Mouse (Mus musculus) thymus, adult 2 months (tissue): ENCODE data around the gene Kdelr2. TPM values are rescaled to one million over a fixed set of nuclear protein-coding genes. Genes with fewer than 3 reads are reported as not detected.
A peak's percentile ranks its signal among the peaks of the same experiment; 100 is the strongest.

Experiments
- DNase-seq: peaks from one replicate; pipeline ENCODE4 v3.0.0; 2021
- H3K27ac ChIP-seq: fragments of 200-500 bp; 2 replicates; pipeline ENCODE4 v1.5.1; 2012; ENCODE audit warnings: low read length, control low read depth; ENCODE audit not compliant: control insufficient read depth, insufficient read depth
- H3K27me3 ChIP-seq: fragments of 200-500 bp; 2 replicates; pipeline ENCODE4 v1.6.1; 2012; ENCODE audit warnings: mild to moderate bottlenecking, low read length, moderate library complexity, mixed read lengths; ENCODE audit not compliant: control insufficient read depth, insufficient read depth
- H3K36me3 ChIP-seq: fragments of 200-500 bp; 2 replicates; pipeline ENCODE4 v1.6.1; 2012; ENCODE audit warnings: mild to moderate bottlenecking, low read length, moderate library complexity; ENCODE audit not compliant: control insufficient read depth, insufficient read depth
- H3K4me1 ChIP-seq: fragments of 200-500 bp; replicated peaks from 2 replicates; pipeline ENCODE4 v1.6.1; 2012; ENCODE audit warnings: low read length; ENCODE audit not compliant: control insufficient read depth, insufficient read depth
- H3K4me3 ChIP-seq: fragments of 200-500 bp; 2 replicates; pipeline ENCODE4 v1.5.1; 2012; ENCODE audit warnings: mild to moderate bottlenecking, low read length, control low read depth, moderate library complexity; ENCODE audit not compliant: control insufficient read depth, insufficient read depth
- CTCF ChIP-seq: fragments of 200-500 bp; IDR thresholded peaks from 2 replicates; pipeline ENCODE4 v1.5.1; 2012; ENCODE audit warnings: mild to moderate bottlenecking, control low read depth, low read length, moderate library complexity, borderline replicate concordance; ENCODE audit not compliant: control insufficient read depth, poor library complexity, insufficient read depth; ENCODE audit errors: extremely low read depth
- POLR2A ChIP-seq: fragments of 200-500 bp; IDR thresholded peaks from 2 replicates; pipeline ENCODE4 v1.6.1; 2012; ENCODE audit warnings: mild to moderate bottlenecking, low read length, control low read depth, moderate library complexity; ENCODE audit not compliant: control insufficient read depth, poor library complexity, insufficient read depth; ENCODE audit errors: extremely low read depth
- WGBS: fragments of 180-500 bp; shearing (Covaris S2); methylation state at CpG from one replicate; pipeline ENCODE4 v1.1.7; 2018; 5-methylcytosine and 5-hydroxymethylcytosine counted together
- polyA plus RNA-seq: library from polyadenylated mRNA; depleted of rRNA; stranded (reverse); fragments of >200 nt; gene quantifications from 2 replicates; pipeline ENCODE4 v1.2.3, GENCODE M21; 2012

Kdelr2 gene
- polyA plus RNA-seq, 1 experiment = 61.6 TPM

- TF ChIP-seq CTCF (no peak), POLR2A (no peak)
- WGBS = 89% methylated on average over 11 of the region's 11 CpGs
- no peak for DNase-seq
- no peaks in the 10 kb centered on the region for H3K36me3 ChIP-seq
- no peak overlapping the region for H3K4me3 ChIP-seq
- H3K4me1 ChIP-seq = peaks cover 3% of the 10 kb centered on the region; the same call in 1 of the 2 replicates
- H3K27ac ChIP-seq = no peak overlapping the region
- no peaks in the 10 kb centered on the region for H3K27me3 ChIP-seq
Observed at GRCm38 (mm10) chr5:143463671-143464070, 60.0 kb downstream of the Kdelr2 start.

DNA sequence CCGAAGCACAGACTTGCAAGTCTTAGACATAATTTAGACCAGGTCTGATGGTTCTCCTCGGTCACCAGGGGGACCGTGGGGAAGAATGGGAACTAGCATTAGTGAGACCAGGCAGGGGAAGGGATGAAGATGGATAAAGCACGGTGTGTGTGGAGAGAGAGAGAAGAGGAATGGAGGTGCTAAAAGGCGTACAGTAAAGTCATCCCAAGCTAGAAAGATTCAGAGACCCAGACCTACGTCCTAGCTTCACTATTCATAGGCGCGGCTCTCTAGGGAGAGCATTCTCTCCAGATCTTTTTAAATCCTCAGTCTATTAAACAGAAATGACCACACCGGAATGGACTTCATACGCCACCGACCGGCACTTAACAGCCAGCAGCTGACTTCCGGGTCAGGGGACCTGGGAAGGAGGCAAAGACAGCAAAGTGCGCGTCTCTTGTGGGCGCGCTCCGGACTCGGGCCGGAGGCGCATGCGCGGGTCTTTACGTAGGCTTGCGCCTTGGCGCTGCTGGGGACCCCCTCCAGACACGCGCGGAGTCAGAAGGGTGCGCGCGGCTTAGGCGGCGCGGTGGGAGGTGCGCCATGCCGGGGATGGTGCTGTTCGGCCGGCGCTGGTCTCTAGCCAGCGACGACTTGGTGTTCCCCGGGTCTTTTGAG is 60.6 kb downstream of the Kdelr2 start, which contains the start of gene Daglb:
Daglb (plus strand) TSS at position 485 of the 657 bp plus-strand sequence.
- no peak within 1 kb of the TSS for H3K27ac ChIP-seq
- H3K4me1 ChIP-seq = peaks cover 3% of the 10 kb centered on the region; the same call in 1 of the 2 replicates
- WGBS = 2% methylated on average over 43 of the region's 43 CpGs
- H3K36me3 ChIP-seq = no peaks in the 10 kb centered on the region
- TF ChIP-seq POLR2A (peak; percentile 81), CTCF (peak; percentile 61)
- H3K4me3 ChIP-seq = peak within 1 kb of the TSS; percentile 78
- H3K27me3 ChIP-seq = no peaks in the 10 kb centered on the region
- DNase-seq = peak; percentile 90

DNA sequence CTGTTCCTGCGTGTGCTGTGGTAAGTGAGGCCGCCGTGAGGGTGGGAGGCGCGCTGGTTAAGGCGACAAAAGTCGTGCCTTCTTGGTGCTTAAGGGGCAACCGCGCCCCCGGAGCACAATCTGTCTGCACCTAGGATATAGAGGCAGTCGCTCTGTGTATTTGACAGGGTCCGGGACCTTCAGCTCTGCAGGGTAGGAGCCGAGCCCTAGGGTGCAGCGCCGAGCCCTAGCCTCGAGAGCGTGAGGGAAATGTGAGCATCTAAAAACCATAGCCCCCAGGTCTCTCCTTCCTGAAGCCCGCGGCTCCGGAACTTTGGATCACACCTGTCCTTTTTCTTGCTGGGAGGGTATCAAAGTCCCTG is 61.1 kb downstream of the Kdelr2 start:
- peaks cover 3% of the 10 kb centered on the region; the same call in 1 of the 2 replicates for H3K4me1 ChIP-seq
- no peaks in the 10 kb centered on the region for H3K36me3 ChIP-seq
- H3K4me3 ChIP-seq = peak overlapping the region; percentile 78
- H3K27me3 ChIP-seq = no peaks in the 10 kb centered on the region
- H3K27ac ChIP-seq = no peak overlapping the region
- DNase-seq = no peak
- no peak for TF ChIP-seq POLR2A
- TF ChIP-seq CTCF = no peak; the same call in 1 of the 2 replicates
- 2% methylated on average over 20 of the region's 20 CpGs for WGBS

DNA sequence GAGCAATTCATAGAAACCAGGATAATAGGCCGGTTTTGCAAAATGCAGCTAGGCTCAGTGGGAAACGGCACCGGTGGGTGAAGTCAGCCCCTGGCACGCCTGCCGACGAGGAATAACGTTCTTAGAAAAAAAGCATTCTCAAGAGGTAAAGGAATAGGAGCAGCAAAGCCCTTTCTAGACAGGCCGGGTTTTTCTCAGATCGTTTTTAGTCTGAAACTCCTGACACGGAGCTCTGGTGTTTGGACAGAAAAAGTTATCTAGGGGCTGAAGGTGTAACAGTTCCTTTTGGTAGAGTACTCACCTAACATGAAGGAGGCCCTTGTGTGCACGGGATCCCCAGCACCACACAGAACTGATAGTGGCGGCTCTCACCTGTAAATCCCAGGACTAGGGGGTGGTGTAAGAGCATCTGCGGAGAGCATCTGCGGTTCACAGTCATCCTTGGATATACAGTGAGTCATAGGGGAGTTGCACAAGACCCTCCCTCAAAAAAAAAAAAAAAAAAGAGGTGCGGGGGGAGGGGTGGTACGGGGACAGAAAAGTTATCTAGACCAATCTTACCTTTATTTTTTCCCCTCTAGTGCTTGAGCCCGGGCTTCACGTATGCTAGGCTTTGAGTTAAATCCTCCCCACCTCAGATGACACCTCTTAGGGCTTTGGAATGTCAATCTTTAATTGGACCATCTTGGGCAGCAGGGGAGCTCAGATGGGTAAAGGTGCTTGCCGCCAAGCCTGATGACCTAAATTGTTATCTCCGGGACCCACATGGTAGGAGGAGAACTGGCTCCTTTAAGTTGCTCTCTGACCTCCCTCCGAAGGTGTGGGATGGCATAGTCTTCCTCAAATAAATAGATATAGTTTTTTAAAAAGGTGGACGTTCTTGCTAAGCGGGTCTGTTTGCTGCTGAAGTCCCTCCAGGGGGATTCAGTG is 61.8 kb downstream of the Kdelr2 start:
- DNase-seq = no peak
- H3K27me3 ChIP-seq = no peaks in the 10 kb centered on the region
- H3K27ac ChIP-seq = no peak overlapping the region
- no peak for TF ChIP-seq CTCF
- TF ChIP-seq POLR2A = no peak
- peaks cover 3% of the 10 kb centered on the region; the same call in 1 of the 2 replicates for H3K4me1 ChIP-seq
- 44% methylated on average over 23 of the region's 23 CpGs for WGBS
- no peaks in the 10 kb centered on the region for H3K36me3 ChIP-seq
- peak overlapping the region; percentile 78 for H3K4me3 ChIP-seq

- H3K27ac ChIP-seq = no peak overlapping the region
- H3K4me1 ChIP-seq = peaks cover 3% of the 10 kb centered on the region; the same call in 1 of the 2 replicates
- H3K36me3 ChIP-seq = no peaks in the 10 kb centered on the region
- DNase-seq = no peak
- no peak overlapping the region for H3K4me3 ChIP-seq
- no peaks in the 10 kb centered on the region for H3K27me3 ChIP-seq
- no peak for TF ChIP-seq POLR2A
- TF ChIP-seq CTCF = no peak
- WGBS = 97% methylated on average over 23 of the region's 23 CpGs
Observed at GRCm38 (mm10) chr5:143466891-143467669, 63.4 kb downstream of the Kdelr2 start.

DNA sequence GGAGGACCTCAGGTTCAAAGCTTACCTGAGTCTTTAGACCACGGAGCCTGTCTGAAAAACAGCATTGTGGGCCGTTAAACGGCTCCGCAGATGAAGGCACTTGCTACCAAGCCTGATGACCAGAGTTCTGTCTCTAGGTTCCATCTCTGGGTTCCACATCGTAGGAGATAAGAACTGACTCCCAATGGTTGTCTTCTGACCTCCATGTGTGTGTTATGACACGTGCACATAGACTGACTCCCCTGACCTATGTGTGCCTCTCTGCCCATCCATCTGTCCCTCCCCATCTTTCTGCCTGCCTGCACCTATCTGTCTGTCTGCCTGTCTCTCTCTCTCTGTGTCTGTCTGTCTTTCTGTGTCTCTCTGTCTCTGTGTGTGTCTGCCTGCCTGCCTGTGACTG is 64.3 kb downstream of the Kdelr2 start:
- WGBS = 95% methylated on average over 6 of the region's 6 CpGs

More for the DNA sequence above, 64.3 kb downstream of the Kdelr2 start:
- no peak for TF ChIP-seq POLR2A
- TF ChIP-seq CTCF = no peak
- Histone ChIP-seq H3K4me3 (no peak overlapping the region), H3K4me1 (peaks cover 3% of the 10 kb centered on the region; the same call in 1 of the 2 replicates), H3K36me3 (no peaks in the 10 kb centered on the region), H3K27ac (no peak overlapping the region), H3K27me3 (no peaks in the 10 kb centered on the region)
- DNase-seq = no peak
